Mouse (Mus musculus) left cerebral cortex, adult 9 months (tissue): Measurements from ENCODE around the gene Ipcef1.
A peak's percentile ranks its signal among the peaks of the same experiment; 100 is the strongest.
"Not testable (repeated sequence)": the region's sequence is repeated elsewhere in the genome, so short reads cannot be mapped to it uniquely, and the experiment has no call there.

Source experiments
- DNase-seq, 2 experiments: peaks; one replicate each; pipeline ENCODE4 v3.0.0; 2022; ENCODE audit warnings: low spot score in 2 of 2

The Ipcef1 gene

DNA sequence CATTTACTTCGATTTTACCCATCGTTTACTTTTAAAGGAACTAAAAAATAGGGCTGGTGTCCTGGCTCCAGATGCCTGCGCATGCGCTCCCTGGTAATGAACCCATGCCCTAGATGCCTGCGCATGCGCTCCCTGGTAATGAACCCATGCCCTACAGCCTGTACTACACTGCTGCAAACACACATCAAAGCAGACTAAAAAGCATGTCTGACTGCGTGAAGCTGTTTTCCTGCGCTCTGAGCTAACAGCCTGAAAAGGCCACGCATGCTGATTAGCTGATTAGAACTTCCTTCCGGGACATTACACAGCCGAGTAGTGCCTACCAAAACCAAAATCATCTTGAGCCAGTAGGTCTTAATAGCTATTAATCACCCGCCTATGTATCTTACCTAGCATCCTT lies 16.7 kb downstream of the Ipcef1 start:
- no peak for DNase-seq

GRCm38 (mm10) chr10:7033459-7033858 lies 18.8 kb downstream of the Ipcef1 start:
- no peak for DNase-seq

DNA sequence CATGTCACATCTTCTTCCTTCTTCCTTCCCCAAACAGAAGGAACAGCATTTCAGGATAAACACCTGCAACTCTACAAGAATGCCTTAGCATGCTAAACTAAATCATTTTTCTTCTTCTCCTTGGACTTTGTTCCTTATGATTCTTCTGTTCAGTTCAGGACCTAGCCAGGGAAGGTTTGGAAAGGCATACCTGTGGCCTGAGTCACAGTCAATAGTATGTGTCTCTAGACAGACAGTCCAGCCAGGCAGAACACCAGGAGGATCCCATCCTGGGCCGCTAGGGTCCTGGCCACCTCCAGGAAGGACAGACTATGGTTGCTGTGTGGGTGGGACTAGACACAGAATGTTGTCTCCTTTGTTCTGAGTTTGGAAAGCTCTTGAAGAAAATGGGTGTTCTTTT lies 27.2 kb downstream of the Ipcef1 start:
- no peak for DNase-seq

- DNase-seq = no peak
Observed at GRCm38 (mm10) chr10:7020551-7020950, 31.7 kb downstream of the Ipcef1 start.

- DNase-seq = no peak
Observed at GRCm38 (mm10) chr10:7019781-7020386, 32.4 kb downstream of the Ipcef1 start.

DNA sequence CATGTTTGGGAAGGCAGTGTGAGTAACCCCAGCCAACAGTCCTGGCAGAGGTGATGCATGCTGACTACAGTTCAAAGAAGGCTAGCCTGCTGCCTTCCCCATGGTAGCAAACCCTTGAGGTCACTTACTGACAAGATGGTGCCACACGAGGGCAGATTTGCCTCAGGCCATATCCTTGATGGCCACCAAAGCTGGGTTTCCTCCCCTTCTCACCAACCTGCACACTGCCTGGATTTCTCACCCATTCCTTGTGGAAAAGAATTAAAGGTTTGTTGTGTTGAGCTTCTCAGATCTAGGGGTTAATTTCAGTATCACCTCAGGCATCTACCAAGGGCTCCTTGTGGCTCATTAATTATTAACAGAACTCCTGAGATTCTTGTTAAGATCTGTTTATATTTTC lies 37.1 kb downstream of the Ipcef1 start:
- no peak for DNase-seq

DNA sequence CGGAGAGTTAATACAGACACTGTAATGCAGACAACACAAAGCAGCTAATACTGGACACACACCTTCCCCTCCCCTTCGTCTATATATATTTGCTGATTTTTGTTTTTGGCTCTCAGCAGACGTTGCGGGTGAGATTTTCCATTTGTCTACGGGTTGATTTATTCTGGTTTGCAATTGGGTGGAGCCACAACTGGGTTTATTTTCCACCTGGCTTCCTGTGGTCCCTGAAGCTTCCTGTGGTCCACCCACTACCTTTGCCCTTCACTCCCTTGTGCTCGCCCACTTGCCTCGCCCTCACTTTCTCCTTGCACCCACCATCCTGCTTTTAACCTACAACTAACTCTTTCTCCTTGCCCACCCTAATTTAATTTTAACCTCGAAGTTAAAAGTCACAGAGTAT lies 41.7 kb downstream of the Ipcef1 start:
- no peak for DNase-seq

- DNase-seq = no peak
Observed at GRCm38 (mm10) chr10:7004980-7005538, 47.2 kb downstream of the Ipcef1 start.

GRCm38 (mm10) chr10:7003898-7004297 lies 48.4 kb downstream of the Ipcef1 start:
- not testable (repeated sequence) for DNase-seq

DNA sequence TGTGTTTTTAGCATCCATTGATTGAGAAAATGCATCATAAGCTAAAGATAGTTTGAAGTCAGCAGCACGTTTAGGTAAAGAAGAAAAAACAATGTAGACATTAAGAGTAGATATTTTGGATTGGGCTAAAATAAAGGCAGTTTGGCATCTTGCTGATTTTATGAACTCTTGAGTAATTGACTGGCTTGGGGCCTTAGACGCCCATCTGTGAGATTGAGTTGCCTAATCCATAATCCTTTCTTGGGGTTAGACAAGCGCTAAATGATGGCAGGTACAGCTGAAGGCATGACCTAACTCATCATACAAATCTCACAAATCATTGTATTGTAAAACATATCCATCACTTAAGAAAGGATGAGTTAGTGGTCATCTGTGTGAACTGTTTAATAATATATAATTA lies 52.9 kb downstream of the Ipcef1 start:
- DNase-seq = no peak

GRCm38 (mm10) chr10:6998576-6999250 lies 53.6 kb downstream of the Ipcef1 start:
- no peak for DNase-seq

GRCm38 (mm10) chr10:6996895-6997294 lies 55.4 kb downstream of the Ipcef1 start:
- DNase-seq = no peak

DNA sequence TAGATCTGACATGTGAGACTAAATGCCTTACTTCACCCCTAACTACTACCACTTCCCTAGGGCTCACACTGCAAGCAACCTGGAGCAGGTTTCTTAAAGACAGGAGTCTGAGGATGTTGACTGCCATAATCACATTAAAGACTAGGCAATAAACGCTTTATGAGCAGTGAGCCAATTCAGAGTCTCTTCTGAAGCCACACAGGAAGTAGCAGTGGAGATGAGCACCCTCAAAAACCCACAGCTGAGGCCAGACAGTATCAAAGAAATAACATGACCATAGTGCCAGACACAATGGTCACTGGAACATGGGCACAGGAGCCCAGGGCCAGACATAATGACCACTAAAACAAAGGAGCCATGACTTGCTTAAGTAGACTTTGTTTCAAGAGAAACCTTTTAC lies 63.7 kb downstream of the Ipcef1 start:
- no peak for DNase-seq

DNA sequence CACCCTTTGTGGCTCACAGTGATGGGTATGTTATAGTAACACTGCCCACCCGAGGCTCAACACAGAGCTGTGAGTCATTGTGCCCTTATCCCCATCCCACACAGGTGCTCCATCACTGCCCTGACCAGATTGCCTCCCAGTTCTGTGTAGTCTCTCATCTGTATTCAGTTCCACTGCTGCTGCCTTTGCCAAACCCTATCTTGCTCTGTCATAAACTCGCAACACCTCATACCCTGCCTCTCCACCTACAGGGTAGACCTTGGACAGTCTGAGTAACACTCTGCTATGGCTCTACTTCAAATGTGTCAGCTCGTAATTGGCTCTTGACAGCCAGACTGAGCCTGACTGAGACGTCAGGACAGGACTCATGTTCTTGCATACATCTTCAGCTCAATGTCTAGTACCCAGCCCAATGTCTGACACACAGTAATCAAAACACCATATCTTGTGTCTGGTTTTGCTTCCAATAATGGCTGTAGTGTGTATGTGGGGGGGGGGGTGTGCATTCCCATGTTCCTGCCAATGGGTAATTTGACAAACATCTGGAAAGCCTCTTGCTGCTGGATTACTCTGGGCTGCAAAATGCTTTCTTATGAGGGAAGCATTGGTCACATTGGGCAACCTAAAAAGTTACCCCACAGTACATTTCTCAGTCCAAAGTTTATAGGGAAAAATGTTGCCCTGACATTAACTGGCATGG lies 64.7 kb downstream of the Ipcef1 start:
- no peak for DNase-seq

- DNase-seq = no peak
Observed at GRCm38 (mm10) chr10:6986246-6986645, 66.0 kb downstream of the Ipcef1 start.

- no peak for DNase-seq
Observed at GRCm38 (mm10) chr10:6983431-6983830, 68.8 kb downstream of the Ipcef1 start.

DNA sequence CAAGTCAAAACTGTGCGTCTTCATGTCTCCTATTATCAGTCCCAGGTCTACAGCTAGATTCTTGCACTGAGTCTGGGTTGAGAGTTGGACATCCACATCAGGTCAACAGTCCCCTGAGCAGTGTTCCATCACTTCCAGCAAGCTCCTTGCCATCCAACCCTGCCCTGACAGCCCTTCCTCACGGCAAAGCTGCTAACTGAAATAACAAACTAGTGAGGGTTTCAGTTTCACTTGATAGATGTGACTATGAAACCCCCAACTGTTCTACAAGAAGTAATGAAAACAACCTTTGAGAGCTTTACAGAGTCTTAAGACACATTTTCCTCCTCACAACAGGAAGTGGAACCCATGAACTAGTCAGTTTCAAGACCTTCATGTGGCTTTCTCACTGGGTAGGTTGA lies 69.5 kb downstream of the Ipcef1 start:
- DNase-seq = no peak

- DNase-seq = peak in 1 of 2 experiments; percentile 30
Observed at GRCm38 (mm10) chr10:6980236-6980635, 72.0 kb downstream of the Ipcef1 start.

DNA sequence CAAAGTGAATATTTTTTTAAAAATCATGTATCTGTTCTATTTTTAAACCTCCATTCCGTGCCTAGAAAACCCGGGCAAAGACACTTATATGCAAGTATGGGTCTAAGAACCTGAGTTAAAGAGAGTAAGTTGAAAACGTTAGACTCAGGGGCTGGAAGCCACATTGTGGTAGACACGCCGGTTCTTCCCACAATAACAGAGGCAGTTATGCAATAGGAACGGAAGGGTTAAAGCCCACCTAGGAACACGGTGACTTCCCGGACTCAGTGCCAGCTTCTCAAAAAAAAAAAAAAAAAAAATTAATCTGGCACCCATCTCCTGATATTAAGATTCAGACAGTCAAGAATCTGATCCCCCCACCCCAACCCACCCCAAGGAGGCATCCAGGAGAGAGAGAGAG lies 72.5 kb downstream of the Ipcef1 start:
- no peak for DNase-seq

- peak in 1 of 2 experiments; percentile 11 for DNase-seq
Observed at GRCm38 (mm10) chr10:6979216-6979615, 73.1 kb downstream of the Ipcef1 start.

DNA sequence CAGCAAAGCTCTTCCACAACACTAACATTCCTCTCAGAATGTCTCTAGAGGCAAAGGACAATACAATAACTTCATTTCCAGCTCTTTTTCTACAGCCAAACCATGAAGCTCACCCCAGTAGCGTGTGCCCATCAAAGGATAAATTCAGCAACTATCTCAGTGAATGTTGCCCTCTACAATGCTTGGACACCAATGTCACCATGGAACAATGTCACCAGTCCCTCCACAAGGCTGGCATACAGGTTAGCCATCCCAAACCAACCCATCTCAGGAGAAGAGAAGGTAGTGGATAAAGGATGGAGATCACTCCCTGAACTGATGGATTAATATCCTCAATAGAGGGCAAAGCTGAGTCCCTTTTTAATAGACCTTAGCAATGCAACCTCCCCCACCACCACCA lies 73.5 kb downstream of the Ipcef1 start:
- no peak for DNase-seq

DNA sequence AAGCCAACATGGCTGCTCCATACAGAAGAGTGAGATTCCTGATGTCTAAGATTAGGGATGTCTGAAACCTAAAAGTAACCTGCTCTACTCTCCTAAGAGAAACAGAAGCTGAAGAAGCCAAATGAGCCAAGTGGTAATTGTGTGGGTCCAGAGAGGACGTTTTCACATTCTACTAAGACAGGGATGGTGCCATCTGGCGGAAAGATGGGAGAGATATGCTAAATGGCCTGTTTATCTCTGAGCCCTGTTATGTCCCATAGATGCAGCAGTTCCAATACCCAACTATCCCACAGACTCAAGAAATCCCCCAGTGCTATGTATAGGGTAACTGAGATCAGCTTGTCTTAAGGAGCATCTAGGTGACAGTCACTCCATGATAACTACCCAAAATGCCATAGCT lies 74.4 kb downstream of the Ipcef1 start:
- peak in 1 of 2 experiments; percentile 49 for DNase-seq

GRCm38 (mm10) chr10:6968334-6968733 lies 83.9 kb downstream of the Ipcef1 start:
- no peak for DNase-seq
